Mouse (Mus musculus) brain, embryonic 14.5 days (tissue): ENCODE results near the gene Nlrp6.

Source experiments
- CTCF ChIP-seq: fragments of 200-500 bp; IDR thresholded peaks from 2 replicates; pipeline ENCODE4 v1.5.1; 2012; ENCODE audit warnings: inconsistent platforms, mild to moderate bottlenecking, moderate library complexity, borderline replicate concordance; ENCODE audit not compliant: insufficient read depth, insufficient read length; ENCODE audit errors: extremely low read depth
- POLR2A ChIP-seq: fragments of 200-500 bp; IDR thresholded peaks from 2 replicates; pipeline ENCODE4 v1.6.1; 2012; ENCODE audit warnings: mild to moderate bottlenecking, inconsistent platforms, borderline replicate concordance; ENCODE audit not compliant: poor library complexity, insufficient read depth, insufficient read length, severe bottlenecking; ENCODE audit errors: extremely low read depth

DNA sequence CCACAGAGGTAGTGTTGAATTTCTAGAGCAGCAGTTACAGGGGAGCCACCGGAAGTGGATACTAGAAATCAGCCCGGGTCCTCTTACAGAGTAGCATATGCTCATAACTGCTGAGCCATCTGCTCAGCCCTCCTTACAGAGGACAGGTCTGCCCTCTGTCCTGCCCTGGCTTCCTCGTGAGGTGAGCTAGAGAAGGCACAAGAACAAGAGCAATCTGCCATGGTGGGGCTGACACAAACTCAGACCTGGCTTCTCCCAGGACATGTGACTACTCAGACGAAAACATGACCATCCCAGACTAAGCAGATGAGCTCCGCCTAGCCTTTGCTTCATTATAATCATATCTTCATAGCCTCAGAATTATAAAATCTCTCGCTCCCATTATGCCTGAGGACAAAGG, 31.1 kb downstream of the Nlrp6 start:
- TF ChIP-seq POLR2A: no peak
- TF ChIP-seq CTCF: no peak
